Mouse (Mus musculus) limb, embryonic 15.5 days (tissue): ENCODE measurements around the gene Cd300lf. TPM values are rescaled to one million over a fixed set of nuclear protein-coding genes. Genes with fewer than 3 reads are reported as not detected.

ENCODE experiments used
- ATAC-seq: fragments of 200-750 bp; cut with Nextera tagmentation; 2 replicates; pipeline ENCODE4 v1.8.0; 2017; ENCODE audit warnings: low read depth, moderate TSS enrichment; ENCODE audit not compliant: insufficient number of reproducible peaks, low FRiP score, low TSS enrichment
- H3K27ac ChIP-seq: fragments of 300-500 bp; sonication (generic); 2 replicates; pipeline ENCODE4 v1.5.1; 2015; ENCODE audit warnings: moderate library complexity, mild to moderate bottlenecking, inconsistent platforms
- H3K27me3 ChIP-seq: fragments of 300-500 bp; sonication (generic); 2 replicates; pipeline ENCODE4 v1.6.1; 2015; ENCODE audit warnings: inconsistent platforms
- H3K36me3 ChIP-seq: fragments of 300-500 bp; sonication (generic); 2 replicates; pipeline ENCODE4 v1.6.1; 2015; ENCODE audit warnings: inconsistent platforms
- H3K4me1 ChIP-seq: fragments of 300-500 bp; sonication (generic); 2 replicates; pipeline ENCODE4 v1.6.1; 2015; ENCODE audit warnings: inconsistent platforms
- H3K4me2 ChIP-seq: fragments of 300-500 bp; sonication (generic); 2 replicates; pipeline ENCODE4 v1.6.1; 2015; ENCODE audit warnings: mild to moderate bottlenecking, inconsistent platforms
- H3K4me3 ChIP-seq: fragments of 300-500 bp; sonication (generic); 2 replicates; pipeline ENCODE4 v1.5.1; 2015; ENCODE audit warnings: mild to moderate bottlenecking, inconsistent platforms
- H3K9ac ChIP-seq: fragments of 300-500 bp; sonication (generic); 2 replicates; pipeline ENCODE4 v1.6.1; 2015; ENCODE audit warnings: inconsistent platforms
- H3K9me3 ChIP-seq: fragments of 300-500 bp; sonication (generic); 2 replicates; pipeline ENCODE4 v1.6.1; 2016; ENCODE audit warnings: inconsistent platforms
- WGBS: fragments of 180-500 bp; shearing (Covaris S2); methylation state at CpG from one replicate; pipeline ENCODE4 v1.1.7; 2015; 5-methylcytosine and 5-hydroxymethylcytosine counted together
- polyA plus RNA-seq: library from polyadenylated mRNA; unstranded; fragments of >200 nt; fragmentation: Nextera tagmentation; extraction: Ambion mirVana; gene quantifications from 2 replicates; pipeline ENCODE4 v1.2.1, GENCODE M21; 2015

The Cd300lf gene
- polyA plus RNA-seq, 1 experiment from 2014 or later = 0.46 TPM

GRCm38 (mm10) chr11:115100741-115101140 is 33.1 kb downstream of the Cd300lf start:
- no peaks in the 10 kb centered on the region for H3K27me3 ChIP-seq
- H3K4me1 ChIP-seq = peaks cover 10% of the 10 kb centered on the region; the same call in 1 of the 2 replicates
- no peaks in the 10 kb centered on the region for H3K9me3 ChIP-seq
- no peak overlapping the region for H3K9ac ChIP-seq
- H3K27ac ChIP-seq = no peak overlapping the region
- 20% methylated on average over 7 of the region's 7 CpGs for WGBS
- no peak for ATAC-seq
- no peak overlapping the region for H3K4me3 ChIP-seq
- no peaks in the 10 kb centered on the region for H3K36me3 ChIP-seq
- H3K4me2 ChIP-seq = no peak overlapping the region

GRCm38 (mm10) chr11:115100032-115100621 is 33.7 kb downstream of the Cd300lf start:
- 64% methylated on average over 5 of the region's 5 CpGs for WGBS
- Histone ChIP-seq H3K9ac (no peak overlapping the region), H3K4me2 (no peak overlapping the region), H3K36me3 (no peaks in the 10 kb centered on the region), H3K4me1 (peaks cover 10% of the 10 kb centered on the region; the same call in 1 of the 2 replicates), H3K9me3 (no peaks in the 10 kb centered on the region), H3K4me3 (no peak overlapping the region), H3K27ac (no peak overlapping the region), H3K27me3 (no peaks in the 10 kb centered on the region)
- no peak for ATAC-seq

- H3K4me2 ChIP-seq = no peak overlapping the region
- H3K4me1 ChIP-seq = peaks cover 10% of the 10 kb centered on the region; the same call in 1 of the 2 replicates
- no peaks in the 10 kb centered on the region for H3K36me3 ChIP-seq
- no peaks in the 10 kb centered on the region for H3K27me3 ChIP-seq
- H3K27ac ChIP-seq = no peak overlapping the region
- H3K9ac ChIP-seq = no peak overlapping the region
- no peak overlapping the region for H3K4me3 ChIP-seq
- ATAC-seq = no peak
- no peaks in the 10 kb centered on the region for H3K9me3 ChIP-seq
- WGBS = 28% methylated on average over 16 of the region's 16 CpGs
These were observed 34.5 kb downstream of the Cd300lf start for GRCm38 (mm10) chr11:115099241-115099840.

GRCm38 (mm10) chr11:115098203-115098932 is 35.4 kb downstream of the Cd300lf start:
- Histone ChIP-seq H3K4me3 (no peak overlapping the region), H3K9ac (no peak overlapping the region), H3K9me3 (no peaks in the 10 kb centered on the region), H3K27ac (no peak overlapping the region), H3K4me1 (peaks cover 8% of the 10 kb centered on the region; the same call in 1 of the 2 replicates), H3K4me2 (no peak overlapping the region), H3K27me3 (no peaks in the 10 kb centered on the region), H3K36me3 (no peaks in the 10 kb centered on the region)
- no peak for ATAC-seq
- 41% methylated on average over 10 of the region's 10 CpGs for WGBS

- H3K4me2 ChIP-seq = no peak overlapping the region
- H3K9ac ChIP-seq = no peak overlapping the region
- H3K27me3 ChIP-seq = peaks cover 33% of the 10 kb centered on the region
- peaks cover 6% of the 10 kb centered on the region for H3K4me1 ChIP-seq
- ATAC-seq = no peak
- no peak overlapping the region for H3K4me3 ChIP-seq
- H3K36me3 ChIP-seq = no peaks in the 10 kb centered on the region
- no peak overlapping the region for H3K27ac ChIP-seq
- WGBS = 21% methylated on average over 4 of the region's 4 CpGs
- H3K9me3 ChIP-seq = no peaks in the 10 kb centered on the region
These were observed 41.7 kb downstream of the Cd300lf start for GRCm38 (mm10) chr11:115092140-115092539.

- H3K4me2 ChIP-seq = no peak within 1 kb of the TSS
- H3K36me3 ChIP-seq = no peaks in the 10 kb centered on the region
- H3K27me3 ChIP-seq = peaks cover 33% of the 10 kb centered on the region
- no peak for ATAC-seq
- WGBS = 3% methylated on average over 36 of the region's 36 CpGs
- no peak within 1 kb of the TSS for H3K27ac ChIP-seq
- no peak within 1 kb of the TSS for H3K9ac ChIP-seq
- H3K4me1 ChIP-seq = peaks cover 6% of the 10 kb centered on the region
- no peaks in the 10 kb centered on the region for H3K9me3 ChIP-seq
- H3K4me3 ChIP-seq = 0 out of 2 replicates have a peak within 1 kb of the TSS, but pooled peaks have one; percentile 11
These were observed 42.4 kb downstream of the Cd300lf start, which contains the start of gene Rab37 for GRCm38 (mm10) chr11:115091362-115091901. Gene Rab37, plus strand, starts transcription at chr11:115091431.

- no peak overlapping the region for H3K27ac ChIP-seq
These were observed 43.9 kb downstream of the Cd300lf start for GRCm38 (mm10) chr11:115089853-115090252.

GRCm38 (mm10) chr11:115086213-115086612 is 47.6 kb downstream of the Cd300lf start:
- no peak for ATAC-seq
- WGBS = 55% methylated on average over 7 of the region's 7 CpGs

More at GRCm38 (mm10) chr11:115089853-115090252, 43.9 kb downstream of the Cd300lf start:
- Histone ChIP-seq H3K4me1 (peaks cover 6% of the 10 kb centered on the region), H3K36me3 (no peaks in the 10 kb centered on the region), H3K4me3 (no peak overlapping the region), H3K27me3 (peaks cover 34% of the 10 kb centered on the region), H3K4me2 (no peak overlapping the region), H3K9me3 (no peaks in the 10 kb centered on the region), H3K9ac (no peak overlapping the region)
- ATAC-seq = no peak
- WGBS = 65% methylated on average over 6 of the region's 6 CpGs

GRCm38 (mm10) chr11:115085064-115085463 is 48.7 kb downstream of the Cd300lf start:
- peaks cover 18% of the 10 kb centered on the region for H3K27me3 ChIP-seq
- H3K4me2 ChIP-seq = no peak overlapping the region
- H3K27ac ChIP-seq = no peak overlapping the region
- H3K9me3 ChIP-seq = no peaks in the 10 kb centered on the region
- ATAC-seq = no peak
- H3K4me1 ChIP-seq = 0 out of 2 replicates have a peak, but pooled peaks cover 2% of the 10 kb centered on the region
- WGBS = 69% methylated on average over 8 of the region's 8 CpGs
- no peak overlapping the region for H3K4me3 ChIP-seq
- H3K36me3 ChIP-seq = no peaks in the 10 kb centered on the region
- H3K9ac ChIP-seq = no peak overlapping the region

More at GRCm38 (mm10) chr11:115086213-115086612, 47.6 kb downstream of the Cd300lf start:
- no peaks in the 10 kb centered on the region for H3K36me3 ChIP-seq
- H3K4me1 ChIP-seq = 0 out of 2 replicates have a peak, but pooled peaks cover 2% of the 10 kb centered on the region
- H3K4me2 ChIP-seq = no peak overlapping the region
- H3K4me3 ChIP-seq = no peak overlapping the region
- peaks cover 30% of the 10 kb centered on the region for H3K27me3 ChIP-seq
- no peak overlapping the region for H3K27ac ChIP-seq
- no peak overlapping the region for H3K9ac ChIP-seq
- H3K9me3 ChIP-seq = no peaks in the 10 kb centered on the region

GRCm38 (mm10) chr11:115084595-115084994 is 49.2 kb downstream of the Cd300lf start:
- H3K36me3 ChIP-seq = no peaks in the 10 kb centered on the region
- H3K4me3 ChIP-seq = no peak overlapping the region
- no peak overlapping the region for H3K27ac ChIP-seq
- no peak overlapping the region for H3K9ac ChIP-seq
- no peak overlapping the region for H3K4me2 ChIP-seq
- no peak for ATAC-seq
- H3K9me3 ChIP-seq = no peaks in the 10 kb centered on the region
- 0 out of 2 replicates have a peak, but pooled peaks cover 2% of the 10 kb centered on the region for H3K4me1 ChIP-seq
- peaks cover 16% of the 10 kb centered on the region for H3K27me3 ChIP-seq
- WGBS = 48% methylated on average over 12 of the region's 12 CpGs

- no peak overlapping the region for H3K9ac ChIP-seq
- H3K27me3 ChIP-seq = peaks cover 16% of the 10 kb centered on the region
- no peaks in the 10 kb centered on the region for H3K36me3 ChIP-seq
- ATAC-seq = no peak
- H3K9me3 ChIP-seq = no peaks in the 10 kb centered on the region
- 0 out of 2 replicates have a peak, but pooled peaks cover 2% of the 10 kb centered on the region for H3K4me1 ChIP-seq
- no peak overlapping the region for H3K27ac ChIP-seq
- 46% methylated on average over 18 of the region's 18 CpGs for WGBS
- no peak overlapping the region for H3K4me2 ChIP-seq
- no peak overlapping the region for H3K4me3 ChIP-seq
These were observed 50.2 kb downstream of the Cd300lf start for GRCm38 (mm10) chr11:115083376-115084139.
